Mouse (Mus musculus) stomach, postnatal 0 days (tissue): ENCODE results near the gene Ecel1.

ENCODE experiments used
- CTCF ChIP-seq: IDR thresholded peaks from 2 replicates; pipeline ENCODE4 v1.5.1; 2016; ENCODE audit warnings: antibody characterized with exemption, low read depth, mild to moderate bottlenecking, moderate library complexity
- EP300 ChIP-seq: optimal IDR thresholded peaks from 2 replicates; pipeline ENCODE3; 2016; ENCODE audit warnings: antibody characterized with exemption

GRCm38 (mm10) chr1:87198119-87199065 lies 42.1 kb upstream of the Ecel1 start:
- TF ChIP-seq CTCF (no peak), EP300 (no peak)
